Mouse (Mus musculus) gastrocnemius, adult 8-10 months (tissue): ENCODE data around the gene Ascl3. TPM values are rescaled to one million over a fixed set of nuclear protein-coding genes. Genes with fewer than 3 reads are reported as not detected.

Experiments
- DNase-seq, 2 experiments: peaks; one replicate each; pipeline ENCODE4 v3.0.0; 2022; ENCODE audit warnings: low spot score in 2 of 2
- total RNA-seq, 4 experiments: library from RNA; stranded (reverse); gene quantifications; 2 replicates each; pipeline ENCODE4 v1.2.4; 2022

Ascl3 gene
- total RNA-seq, 4 experiments from 2014 or later: not detected

DNA sequence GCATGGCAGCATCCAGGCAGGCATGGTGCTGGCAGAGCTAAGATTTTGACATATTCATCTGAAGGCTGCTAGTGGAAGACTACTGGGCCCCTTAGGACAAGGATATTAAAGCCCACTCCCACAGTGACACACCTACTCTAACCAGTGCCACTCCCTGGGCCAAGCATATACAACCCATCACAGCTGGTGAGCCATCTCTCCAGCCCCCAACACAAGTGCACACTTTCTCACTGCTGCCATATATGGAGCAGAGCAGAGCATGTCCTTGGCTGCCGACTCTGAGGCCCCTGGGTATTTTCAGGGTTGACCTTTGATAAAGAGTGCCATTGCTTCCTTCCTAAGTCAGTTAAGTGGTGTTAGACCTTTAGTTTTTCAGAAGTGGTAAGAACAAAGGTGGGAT, 21.5 kb downstream of the Ascl3 start:
- DNase-seq: no peak

DNA sequence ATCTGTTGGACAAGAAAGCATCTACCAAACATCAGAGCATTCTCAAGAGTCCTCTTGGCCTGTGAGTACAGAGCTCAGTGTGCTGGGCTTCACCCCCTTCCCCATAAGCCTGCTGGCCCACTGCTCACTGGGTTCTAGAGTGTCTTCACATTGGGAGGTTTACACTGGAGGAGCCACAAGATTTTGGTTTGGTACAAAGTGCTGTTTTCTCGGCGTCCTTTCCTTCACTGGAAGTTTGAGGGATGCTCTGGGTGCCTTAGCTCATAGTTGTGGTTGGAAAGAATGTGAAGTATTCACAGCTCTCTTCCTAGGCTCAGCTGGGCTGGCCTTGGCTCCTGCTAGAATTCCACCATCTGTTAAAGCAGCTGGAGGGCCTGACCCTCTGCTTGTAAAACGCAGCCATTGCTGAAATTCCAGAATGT, 22.6 kb downstream of the Ascl3 start:
- DNase-seq: peak; percentile 44 to 45

DNA sequence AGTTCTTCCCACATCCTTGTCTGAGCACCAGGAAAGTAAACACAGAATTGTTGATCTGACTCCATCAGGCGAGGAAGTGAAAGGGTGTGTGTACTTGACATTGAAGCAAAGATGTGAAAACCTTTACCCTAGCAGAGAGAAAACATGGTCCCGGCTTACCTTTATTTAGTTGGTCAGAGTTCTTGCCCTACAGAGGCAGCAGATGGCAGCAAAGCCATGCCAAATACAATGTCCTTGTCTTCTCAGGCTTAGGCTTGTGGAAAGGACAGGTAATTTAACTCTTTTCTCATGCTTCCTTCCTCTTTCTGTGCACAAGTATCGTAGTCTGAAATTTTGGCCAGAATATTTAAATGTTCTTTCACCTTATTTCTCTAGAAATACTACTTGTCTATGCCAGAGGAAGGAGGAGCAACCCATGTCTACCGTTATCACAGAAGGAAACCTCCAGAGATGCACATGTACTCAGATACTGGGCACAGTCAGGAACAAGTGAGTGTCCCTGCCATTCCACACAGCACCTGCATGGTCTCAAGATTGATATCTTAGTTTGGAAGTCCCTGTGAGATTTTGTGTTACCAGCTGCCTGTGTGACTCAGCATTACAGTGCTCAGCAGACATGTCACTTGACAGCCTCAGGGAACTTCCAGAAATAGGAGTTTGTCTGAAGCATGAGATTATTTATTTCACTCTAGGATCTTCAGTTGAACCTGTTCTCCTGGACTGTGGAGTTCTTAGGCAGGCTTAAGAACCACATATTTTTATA, 24.3 kb downstream of the Ascl3 start:
- DNase-seq: no peak

DNA sequence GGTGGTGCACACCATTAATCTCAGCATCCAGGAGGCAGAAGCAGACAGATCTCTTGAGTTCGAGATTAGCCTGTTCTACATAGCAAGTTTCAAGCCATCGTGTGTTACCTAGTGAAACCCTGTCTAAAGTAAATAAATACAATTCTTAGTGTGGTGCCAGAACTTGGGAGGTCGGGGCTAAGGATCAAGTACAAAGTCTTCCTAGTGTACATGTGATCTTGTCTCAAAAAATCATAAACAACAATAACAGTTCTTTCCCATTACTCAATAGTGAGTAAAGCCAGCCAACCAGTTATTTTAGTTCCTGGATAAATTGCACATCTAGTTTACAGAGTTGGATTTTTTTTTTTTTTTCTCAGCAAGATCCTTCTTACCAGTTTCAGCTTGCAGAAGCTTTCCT, 27.1 kb downstream of the Ascl3 start:
- no peak for DNase-seq

DNA sequence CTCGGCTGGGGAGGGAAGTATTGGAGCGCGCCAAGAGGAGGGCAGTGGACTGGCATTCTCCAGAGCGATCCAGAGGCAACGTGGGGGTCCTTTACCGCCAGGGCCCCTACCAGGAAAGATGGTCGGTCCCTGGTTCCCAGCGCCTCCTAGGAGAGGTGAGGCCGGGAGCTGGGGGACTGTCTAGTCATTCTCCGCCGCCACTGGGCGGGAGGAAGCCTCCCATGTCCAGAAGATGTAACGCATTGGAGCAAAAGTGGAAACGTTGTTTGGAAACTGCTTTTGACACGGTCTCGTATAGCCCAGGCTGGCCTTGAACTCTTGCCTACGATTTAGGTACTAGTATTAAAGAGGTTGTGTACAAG, 27.5 kb downstream of the Ascl3 start:
- no peak for DNase-seq

DNA sequence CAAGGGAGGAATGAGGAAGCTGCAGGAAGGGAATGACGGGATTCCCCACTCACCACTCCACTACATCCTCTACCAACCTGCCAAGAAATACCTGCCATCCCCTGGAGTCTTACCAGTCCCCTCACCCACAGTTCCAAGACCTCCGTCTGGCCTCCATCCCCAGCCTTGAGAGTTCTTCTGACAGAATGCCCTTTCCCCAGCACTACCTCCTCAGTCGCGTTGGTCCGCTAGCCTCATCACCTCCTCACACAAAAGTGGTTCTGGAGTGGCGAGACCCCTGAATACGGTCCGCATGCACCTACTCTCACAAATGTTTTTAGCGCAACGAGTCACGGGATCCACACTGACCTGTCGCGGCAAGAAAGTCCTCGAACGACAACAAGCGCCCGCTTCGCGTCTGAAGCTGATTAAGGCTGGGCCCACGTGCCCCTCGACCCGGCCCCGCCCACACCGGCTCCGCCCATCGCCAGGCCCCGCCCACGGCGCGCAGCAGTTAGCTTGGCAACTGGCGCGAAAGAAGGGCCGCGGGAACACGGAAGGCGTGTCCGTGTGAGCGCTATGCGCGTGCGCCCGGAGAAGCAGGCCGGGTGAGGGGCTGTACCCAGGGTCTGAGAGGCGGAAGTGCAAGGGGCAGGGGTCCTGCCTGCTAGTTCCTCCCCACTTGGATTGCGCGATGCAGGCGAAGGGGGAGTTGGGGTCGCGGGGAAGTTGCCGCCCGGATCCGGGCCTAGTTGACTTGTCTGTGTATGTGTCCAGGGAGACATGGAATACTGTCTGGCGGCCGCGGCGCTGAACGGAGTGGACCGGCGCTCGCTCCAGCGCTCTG, 28.1 kb downstream of the Ascl3 start, which contains the start of the genes St5 and Akip1:
TSS of gene St5 (minus strand) at position 416 of the 826 bp plus-strand sequence.
TSS of gene Akip1 (plus strand) at position 501 of the 826 bp plus-strand sequence.
- peak; percentile 93 to 95 for DNase-seq

DNA sequence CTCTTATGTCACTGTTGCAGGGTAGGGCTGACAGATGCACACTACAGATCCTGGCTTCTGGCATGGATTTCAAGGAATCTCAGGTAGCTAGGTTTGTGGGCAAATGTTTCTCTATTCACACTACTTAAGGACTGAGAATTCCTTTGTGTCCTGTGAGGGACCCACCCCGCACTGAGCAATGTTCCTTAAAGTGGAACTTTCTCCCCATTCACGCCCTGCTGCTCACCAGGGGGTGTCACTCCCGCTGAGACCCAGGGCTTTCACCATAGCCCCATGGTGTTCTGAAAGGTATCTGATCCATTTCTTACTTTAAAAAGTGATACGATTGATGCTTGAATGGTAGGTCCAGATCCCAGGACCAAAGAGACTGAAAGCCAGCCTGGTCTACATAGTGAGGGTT, 28.8 kb downstream of the Ascl3 start:
- DNase-seq: no peak

DNA sequence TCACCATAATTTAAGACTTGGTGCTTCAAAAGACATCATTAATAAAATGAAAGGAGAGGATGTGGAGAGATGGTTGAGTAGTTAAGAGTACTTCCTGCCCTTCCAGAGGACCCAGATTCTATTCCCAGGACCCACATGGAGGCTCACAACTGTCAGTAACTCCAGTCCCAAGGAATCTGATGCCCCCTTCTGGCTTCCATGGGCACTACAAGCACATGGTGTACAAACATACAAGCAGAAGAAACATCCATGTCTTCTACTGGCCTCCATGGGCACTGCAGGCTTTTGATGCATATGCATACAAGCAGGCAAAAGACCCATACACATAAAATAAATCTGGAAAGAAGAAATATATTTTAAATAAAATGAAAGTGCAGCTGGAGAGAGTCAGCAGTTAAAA, 31.3 kb downstream of the Ascl3 start:
- no peak for DNase-seq

DNA sequence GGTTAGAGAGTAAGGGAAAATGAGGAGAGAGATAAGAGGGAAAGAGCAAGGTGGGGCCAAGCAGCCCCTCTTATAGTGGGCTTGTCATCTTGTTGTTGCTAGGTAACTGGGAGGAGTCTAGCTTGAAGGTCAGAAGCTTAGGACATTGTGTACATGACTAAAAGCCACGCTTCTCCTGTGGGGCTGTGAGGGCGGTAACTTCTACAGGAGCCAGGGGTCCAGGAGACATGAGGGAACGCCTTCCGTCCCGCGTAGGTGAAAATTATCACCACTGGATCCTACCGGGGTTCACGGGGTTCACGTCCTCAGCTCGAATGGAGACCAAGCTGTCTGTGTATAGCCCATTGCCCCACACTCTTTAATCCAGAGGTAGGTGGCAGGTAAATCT, 36.2 kb downstream of the Ascl3 start:
- DNase-seq: no peak

DNA sequence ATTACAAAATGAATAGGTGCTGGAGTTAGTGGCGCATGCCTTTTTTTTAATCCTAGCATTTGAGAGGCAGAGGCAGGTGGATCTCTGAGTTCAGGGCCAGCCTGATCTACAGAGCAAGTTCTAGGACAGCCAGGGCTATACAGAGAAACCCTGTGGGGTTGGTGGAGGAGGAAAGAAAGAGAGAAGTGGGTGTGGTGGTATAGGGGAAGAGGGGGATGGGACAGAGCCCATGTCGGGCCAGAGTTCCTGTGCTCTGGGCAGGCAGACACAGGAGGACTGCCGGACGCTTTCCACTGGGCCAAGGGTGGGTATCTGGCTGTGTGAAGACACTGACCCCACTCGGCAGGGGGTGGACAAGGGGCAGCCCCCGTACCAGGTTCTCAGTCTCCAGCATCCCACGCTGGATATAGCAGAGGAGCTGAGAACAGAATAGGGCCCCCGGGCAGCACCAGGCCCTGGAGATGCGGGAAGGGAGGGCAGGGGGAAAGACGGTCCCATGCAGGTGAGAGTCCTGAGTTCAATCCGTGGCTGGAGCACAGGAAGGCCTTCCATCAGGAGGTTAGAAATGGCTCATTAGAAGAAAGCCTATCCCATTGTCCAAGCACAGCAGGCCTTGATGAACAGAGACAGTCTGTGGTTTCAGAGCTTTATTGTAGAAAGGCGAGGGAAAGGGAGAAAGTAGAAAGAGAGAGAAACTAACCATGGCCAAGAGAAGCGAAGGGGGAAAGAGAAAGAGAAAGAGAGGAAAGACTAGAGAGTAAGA, 36.8 kb downstream of the Ascl3 start:
- no peak for DNase-seq

DNA sequence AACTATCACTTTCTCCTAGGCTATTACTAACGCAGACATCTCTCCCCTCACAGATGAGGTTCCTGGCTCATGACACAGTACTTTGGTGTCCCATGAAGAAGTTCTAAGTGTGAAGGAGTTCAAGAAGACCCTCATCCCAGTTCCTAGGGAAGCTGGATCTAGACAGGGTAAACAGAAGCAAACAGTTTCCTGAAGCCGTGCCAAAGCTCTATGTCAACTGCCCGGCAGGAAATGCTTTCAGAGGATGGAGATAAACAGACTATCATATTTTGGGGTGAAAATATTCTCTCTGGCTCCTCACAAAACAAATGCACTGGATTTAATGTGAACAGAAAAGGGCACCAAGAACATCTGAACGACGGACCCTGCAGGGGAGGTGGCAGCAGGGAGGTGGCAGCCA, 40.6 kb downstream of the Ascl3 start:
- DNase-seq: no peak

DNA sequence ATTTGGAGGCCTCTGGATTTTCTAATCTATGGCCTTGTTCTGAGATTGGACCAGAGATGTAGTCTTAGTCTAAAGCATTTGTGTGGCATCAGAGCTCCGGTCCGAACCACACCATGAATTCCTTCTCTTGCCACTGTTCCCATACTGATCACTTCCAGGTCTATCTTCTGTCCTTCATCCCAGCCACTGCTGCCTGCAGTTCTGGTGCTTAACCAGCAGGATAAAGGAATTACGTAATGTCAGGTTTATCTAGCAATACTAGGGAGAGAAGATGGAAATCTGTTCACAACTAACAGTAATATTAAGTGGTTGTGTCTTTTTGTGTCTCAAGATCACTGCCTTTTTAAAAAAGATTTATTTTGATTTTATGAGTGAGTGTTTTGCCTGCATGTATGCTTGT, 41.4 kb downstream of the Ascl3 start:
- DNase-seq: no peak

DNA sequence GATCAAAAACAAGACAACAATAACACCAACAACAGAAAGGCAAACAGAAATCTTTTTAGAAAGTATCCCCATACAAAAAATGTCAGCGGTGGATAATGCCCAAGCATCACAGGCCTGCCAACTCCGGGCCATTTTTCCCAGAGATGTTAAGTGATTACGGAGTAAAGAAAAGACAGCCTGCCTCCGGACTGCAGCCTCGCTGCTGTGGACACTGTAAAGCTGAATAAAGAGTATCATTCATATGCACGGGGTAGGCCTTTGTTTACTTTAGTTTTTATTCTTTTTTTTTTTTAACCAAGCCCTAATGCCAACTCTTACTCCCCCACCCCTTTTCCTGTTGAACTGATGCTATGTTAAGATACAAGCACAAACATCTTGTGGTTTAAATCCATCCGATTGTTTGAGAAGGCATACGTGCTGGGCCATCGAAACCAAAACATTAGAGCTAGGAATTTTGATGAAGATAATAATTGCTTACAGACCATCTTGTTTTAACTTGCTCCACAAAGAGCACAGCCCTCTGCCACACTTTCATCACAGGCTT, 44.9 kb downstream of the Ascl3 start:
- DNase-seq: no peak

DNA sequence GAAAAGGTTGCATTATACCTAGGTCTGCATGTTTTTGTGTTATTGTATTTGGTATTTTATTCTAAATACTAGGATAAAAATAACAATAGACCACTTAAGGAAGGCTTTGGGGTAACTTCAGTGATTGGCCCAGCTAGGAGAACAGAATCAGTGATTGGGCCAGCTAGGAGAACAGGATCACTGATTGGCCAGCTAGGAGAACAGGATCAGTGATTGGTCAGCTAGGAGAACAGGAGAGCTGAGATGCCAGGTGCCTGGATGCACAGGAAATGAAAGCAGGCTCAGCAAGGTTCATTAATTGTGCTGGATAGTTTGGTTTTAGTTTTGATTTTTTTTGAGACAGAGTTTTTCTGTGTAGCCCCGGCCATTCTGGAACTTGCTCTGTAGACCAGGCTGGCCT, 50.6 kb downstream of the Ascl3 start:
- DNase-seq: no peak

DNA sequence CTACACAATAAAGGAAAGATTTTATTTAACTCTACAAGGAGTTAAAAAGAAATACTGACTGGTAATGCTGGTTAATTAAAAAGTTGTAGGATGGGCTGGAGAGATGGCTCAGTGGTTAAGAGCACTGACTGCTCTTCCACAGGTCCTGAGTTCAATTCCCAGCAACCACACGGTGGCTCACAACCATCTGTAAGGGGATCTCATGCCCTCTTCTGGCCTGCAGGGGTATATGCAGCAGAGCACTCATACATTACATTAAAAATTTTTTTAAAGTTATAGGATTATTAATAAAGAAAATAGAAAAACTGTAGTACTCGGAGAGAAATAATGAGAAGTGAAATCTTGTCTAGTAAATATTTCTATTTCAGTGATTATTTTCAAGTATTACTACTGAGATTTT, 51.2 kb downstream of the Ascl3 start:
- DNase-seq: no peak

Other genes with a start within 250 kb of the Ascl3 start
- gene Trim66, start 223.6 kb downstream of the Ascl3 start, total RNA-seq: under 1 TPM; 0.07 to 0.13 (median 0.12) TPM
- 10 to 100 TPM; 66.8 to 96.7 (median 83.2) TPM for gene Rpl27a, start 212.6 kb downstream of the Ascl3 start, total RNA-seq
- gene St5, start 28.1 kb downstream of the Ascl3 start, total RNA-seq: 1 to 10 TPM; 3.7 to 5.7 (median 4.7) TPM
- 10 to 100 TPM; 15.6 to 26.7 (median 24.0) TPM for gene Akip1, start 28.0 kb downstream of the Ascl3 start, total RNA-seq
- gene BC051019, start 7.9 kb downstream of the Ascl3 start, total RNA-seq: not detected
- gene Tmem9b, start 21.1 kb upstream of the Ascl3 start, total RNA-seq: 10 to 100 TPM; 28.9 to 32.9 (median 31.3) TPM
- under 1 TPM in 1 of 4 experiments, not detected in 3; 0.05 TPM for gene Nrip3, start 50.3 kb upstream of the Ascl3 start, total RNA-seq
- gene Scube2, start 134.0 kb upstream of the Ascl3 start, total RNA-seq: 1 to 10 TPM in 2 of 4 experiments, under 1 TPM in 2; 0.87 to 1.9 (median 1.3) TPM
- 10 to 100 TPM; 41.5 to 49.6 (median 45.4) TPM for gene Dennd5a, start 228.7 kb upstream of the Ascl3 start, total RNA-seq